Mouse (Mus musculus): ENCODE measurements at regions not wholly inside any gene's neighbourhood (a gene's known extent, or its start where the extent isn't known, plus 50 kb on each side); places are given as distances from the start of the nearest gene placed in this dataset.
"Not testable (repeated sequence)": the region's sequence is repeated elsewhere in the genome, so short reads cannot be mapped to it uniquely, and the experiment has no call there.

GRCm38 (mm10) chr8:126775334-126775733 lies 170.3 kb downstream of the Tomm20 start:
- DNase-seq (ENCODE audit: low spot score in 2 of 2): no peak

GRCm38 (mm10) chr8:126774816-126775215 lies 170.8 kb downstream of the Tomm20 start:
- no peak for DNase-seq (ENCODE audit: low spot score in 2 of 2)

- DNase-seq (ENCODE audit: low spot score in 2 of 2): no peak
These were observed 172.9 kb downstream of the Tomm20 start for GRCm38 (mm10) chr8:126772748-126773147.

GRCm38 (mm10) chr8:126772194-126772593 lies 173.4 kb downstream of the Tomm20 start:
- no peak for DNase-seq (ENCODE audit: low spot score in 2 of 2)

GRCm38 (mm10) chr8:126770374-126770773 lies 175.3 kb downstream of the Tomm20 start:
- not testable (repeated sequence) for DNase-seq (ENCODE audit: low spot score in 2 of 2)

- DNase-seq (ENCODE audit: low spot score in 2 of 2): no peak
These were observed 174.4 kb upstream of the Irf2bp2 start for GRCm38 (mm10) chr8:126768142-126768541.

- DNase-seq (ENCODE audit: low spot score in 2 of 2): no peak
These were observed 173.6 kb upstream of the Irf2bp2 start for GRCm38 (mm10) chr8:126767341-126767740.

- DNase-seq (ENCODE audit: low spot score in 2 of 2): no peak
These were observed 172.0 kb upstream of the Irf2bp2 start for GRCm38 (mm10) chr8:126765693-126766238.

GRCm38 (mm10) chr8:126763600-126763999 lies 169.8 kb upstream of the Irf2bp2 start:
- DNase-seq (ENCODE audit: low spot score in 2 of 2): peak; percentile 24 to 52

- DNase-seq (ENCODE audit: low spot score in 2 of 2): no peak
These were observed 165.9 kb upstream of the Irf2bp2 start for GRCm38 (mm10) chr8:126759711-126760110.

- no peak for DNase-seq (ENCODE audit: low spot score in 2 of 2)
These were observed 165.2 kb upstream of the Irf2bp2 start for GRCm38 (mm10) chr8:126758951-126759350.

- DNase-seq (ENCODE audit: low spot score in 2 of 2): peak; percentile 23 to 61
These were observed 164.4 kb upstream of the Irf2bp2 start for GRCm38 (mm10) chr8:126757951-126758757.

- no peak for DNase-seq (ENCODE audit: low spot score in 2 of 2)
These were observed 162.7 kb upstream of the Irf2bp2 start for GRCm38 (mm10) chr8:126756300-126757097.

GRCm38 (mm10) chr8:126755669-126756068 lies 161.9 kb upstream of the Irf2bp2 start:
- DNase-seq (ENCODE audit: low spot score in 2 of 2): no peak

GRCm38 (mm10) chr8:126754361-126754809 lies 160.6 kb upstream of the Irf2bp2 start:
- DNase-seq (ENCODE audit: low spot score in 2 of 2): no peak

- DNase-seq (ENCODE audit: low spot score in 2 of 2): no peak
These were observed 159.5 kb upstream of the Irf2bp2 start for GRCm38 (mm10) chr8:126753059-126753855.

GRCm38 (mm10) chr8:126751416-126752140 lies 157.8 kb upstream of the Irf2bp2 start:
- no peak for DNase-seq (ENCODE audit: low spot score in 2 of 2)

- no peak for DNase-seq (ENCODE audit: low spot score in 2 of 2)
These were observed 152.4 kb upstream of the Irf2bp2 start for GRCm38 (mm10) chr8:126745992-126746775.

GRCm38 (mm10) chr8:126744747-126745382 lies 151.1 kb upstream of the Irf2bp2 start:
- no peak for DNase-seq (ENCODE audit: low spot score in 2 of 2)

- DNase-seq (ENCODE audit: low spot score in 2 of 2): no peak
These were observed 149.5 kb upstream of the Irf2bp2 start for GRCm38 (mm10) chr8:126743296-126743695.
